Mouse (Mus musculus) kidney, embryonic 15.5 days (tissue): Measurements from ENCODE around the gene Gm43738. TPM values are rescaled to one million over a fixed set of nuclear protein-coding genes. Genes with fewer than 3 reads are reported as not detected.
"Not testable (repeated sequence)": the region's sequence is repeated elsewhere in the genome, so short reads cannot be mapped to it uniquely, and the experiment has no call there.

ENCODE experiments used
- ATAC-seq: fragments of 200-750 bp; cut with Nextera tagmentation; replicated peaks from 2 replicates; pipeline ENCODE4 v1.8.0; 2017; ENCODE audit warnings: moderate TSS enrichment; ENCODE audit not compliant: low FRiP score
- H3K27ac ChIP-seq: fragments of 300-500 bp; sonication (generic); 2 replicates; pipeline ENCODE4 v1.5.1; 2015; ENCODE audit warnings: mild to moderate bottlenecking, inconsistent platforms
- H3K27me3 ChIP-seq: fragments of 300-500 bp; sonication (generic); 2 replicates; pipeline ENCODE4 v1.6.1; 2015; ENCODE audit warnings: inconsistent platforms
- H3K36me3 ChIP-seq: fragments of 300-500 bp; sonication (generic); 2 replicates; pipeline ENCODE4 v1.6.1; 2015; ENCODE audit warnings: inconsistent platforms
- H3K4me1 ChIP-seq: fragments of 300-500 bp; sonication (generic); 2 replicates; pipeline ENCODE4 v1.6.1; 2015; ENCODE audit warnings: inconsistent platforms
- H3K4me2 ChIP-seq: fragments of 300-500 bp; sonication (generic); 2 replicates; pipeline ENCODE4 v1.6.1; 2015; ENCODE audit warnings: moderate library complexity, mild to moderate bottlenecking, inconsistent platforms
- H3K4me3 ChIP-seq: fragments of 300-500 bp; sonication (generic); replicated peaks from 2 replicates; pipeline ENCODE4 v1.5.1; 2015; ENCODE audit warnings: mild to moderate bottlenecking, inconsistent platforms
- H3K9ac ChIP-seq: fragments of 300-500 bp; sonication (generic); 2 replicates; pipeline ENCODE4 v1.6.1; 2015; ENCODE audit warnings: mild to moderate bottlenecking, inconsistent platforms
- H3K9me3 ChIP-seq: fragments of 300-500 bp; sonication (generic); replicated peaks from 2 replicates; pipeline ENCODE4 v1.6.1; 2016; ENCODE audit warnings: inconsistent platforms
- WGBS: fragments of 180-500 bp; shearing (Covaris S2); methylation state at CpG from one replicate; pipeline ENCODE4 v1.1.7; 2015; ENCODE audit warnings: mixed read lengths; 5-methylcytosine and 5-hydroxymethylcytosine counted together
- polyA plus RNA-seq: library from polyadenylated mRNA; unstranded; fragments of >200 nt; fragmentation: Nextera tagmentation; extraction: Ambion mirVana; gene quantifications from 2 replicates; pipeline ENCODE4 v1.2.1, GENCODE M21; 2015

Gene Gm43738
- polyA plus RNA-seq, 1 experiment from 2014 or later = not detected

DNA sequence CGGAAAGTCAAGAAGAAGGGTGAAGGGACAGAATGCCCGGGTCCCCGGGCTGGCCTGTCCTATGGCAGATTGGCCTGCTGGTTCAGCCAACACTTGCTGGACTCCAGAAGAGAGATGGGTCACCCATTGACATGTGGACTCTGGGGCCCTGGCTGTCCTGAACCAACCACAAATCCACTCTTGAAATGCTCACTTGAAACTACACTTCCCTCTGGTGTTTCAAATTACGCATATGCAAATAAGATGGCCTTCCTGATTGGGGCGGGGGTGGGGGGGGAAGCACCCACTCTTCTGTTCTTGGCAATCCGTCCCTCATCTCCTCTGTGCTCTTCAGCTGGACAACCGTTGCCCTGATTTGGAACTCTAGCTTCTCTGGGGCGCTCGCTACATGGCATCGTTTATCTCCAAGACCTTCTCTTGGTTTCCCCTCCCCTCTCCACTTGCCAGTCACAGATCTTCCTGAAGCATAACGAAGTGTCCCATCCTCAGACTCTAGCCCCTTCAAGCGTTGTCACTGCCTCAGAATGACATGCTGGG is 16.2 kb downstream of the Gm43738 start:
- ATAC-seq = no peak
- Histone ChIP-seq H3K9me3 (no peaks in the 10 kb centered on the region), H3K4me1 (peaks cover 28% of the 10 kb centered on the region), H3K36me3 (peaks cover 33% of the 10 kb centered on the region), H3K27me3 (no peaks in the 10 kb centered on the region), H3K4me2 (no peak overlapping the region), H3K27ac (no peak overlapping the region), H3K9ac (no peak overlapping the region), H3K4me3 (no peak overlapping the region)
- WGBS = 83% methylated on average over 12 of the region's 12 CpGs

DNA sequence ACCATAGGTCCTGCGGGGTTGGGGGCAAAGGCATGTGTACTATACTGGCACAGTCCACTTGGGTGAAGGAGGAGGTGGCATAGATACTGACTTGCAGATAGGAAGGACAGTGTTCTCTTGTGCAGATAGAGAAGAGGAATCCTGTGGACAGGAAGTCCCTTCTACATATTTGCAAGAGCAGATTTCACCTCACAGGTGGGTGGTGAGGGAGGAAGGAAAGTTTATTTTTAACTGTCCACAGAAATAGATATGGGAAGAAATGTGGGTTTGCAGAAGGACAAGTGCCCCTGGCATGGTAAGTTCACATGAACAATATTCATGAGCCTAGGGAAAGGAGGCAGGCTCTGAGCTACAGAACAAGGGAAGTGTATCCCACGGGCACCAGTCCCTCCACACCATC is 16.8 kb downstream of the Gm43738 start:
- no peak overlapping the region for H3K4me2 ChIP-seq
- H3K36me3 ChIP-seq = peaks cover 39% of the 10 kb centered on the region
- no peak for ATAC-seq
- 73% methylated on average over 2 of the region's 2 CpGs for WGBS
- H3K9ac ChIP-seq = no peak overlapping the region
- H3K4me1 ChIP-seq = peaks cover 22% of the 10 kb centered on the region
- no peaks in the 10 kb centered on the region for H3K9me3 ChIP-seq
- no peak overlapping the region for H3K4me3 ChIP-seq
- H3K27ac ChIP-seq = no peak overlapping the region
- no peaks in the 10 kb centered on the region for H3K27me3 ChIP-seq

GRCm38 (mm10) chr3:89082287-89082686 is 18.6 kb downstream of the Gm43738 start:
- ATAC-seq, H3K27ac ChIP-seq, H3K27me3 ChIP-seq, H3K9ac ChIP-seq, H3K4me2 ChIP-seq, H3K9me3 ChIP-seq, H3K4me1 ChIP-seq, H3K4me3 ChIP-seq: not testable (repeated sequence)
- peaks cover 56% of the 10 kb centered on the region for H3K36me3 ChIP-seq

GRCm38 (mm10) chr3:89077383-89077782 is 23.5 kb downstream of the Gm43738 start:
- WGBS = 87% methylated on average over 9 of the region's 9 CpGs
- Histone ChIP-seq H3K4me1 (no peaks in the 10 kb centered on the region), H3K9me3 (no peaks in the 10 kb centered on the region), H3K27me3 (no peaks in the 10 kb centered on the region), H3K4me2 (no peak overlapping the region), H3K4me3 (no peak overlapping the region), H3K27ac (peak overlapping the region; percentile 22; the same call in 1 of the 2 replicates), H3K9ac (no peak overlapping the region), H3K36me3 (peaks cover 87% of the 10 kb centered on the region)
- ATAC-seq = no peak

DNA sequence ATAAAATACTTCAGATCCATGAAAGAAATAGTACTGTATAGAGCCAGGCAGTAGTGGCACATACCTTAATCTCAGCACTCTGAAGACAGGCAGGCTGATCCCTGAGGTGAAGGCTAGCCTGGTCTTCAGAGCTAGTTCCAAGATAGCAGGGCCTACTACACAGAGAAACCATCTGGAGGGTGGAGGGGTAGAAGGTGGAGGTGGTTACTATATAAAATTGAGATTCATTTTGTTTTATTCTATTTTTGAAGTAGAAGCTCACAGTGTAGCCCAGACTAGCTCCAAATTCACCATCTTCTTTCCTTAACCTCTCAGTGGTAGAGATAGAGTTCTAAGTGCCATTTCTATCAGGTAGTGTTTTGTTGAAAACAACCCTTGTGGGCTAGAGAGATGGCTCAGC is 33.6 kb downstream of the Gm43738 start:
- no peaks in the 10 kb centered on the region for H3K4me1 ChIP-seq

DNA sequence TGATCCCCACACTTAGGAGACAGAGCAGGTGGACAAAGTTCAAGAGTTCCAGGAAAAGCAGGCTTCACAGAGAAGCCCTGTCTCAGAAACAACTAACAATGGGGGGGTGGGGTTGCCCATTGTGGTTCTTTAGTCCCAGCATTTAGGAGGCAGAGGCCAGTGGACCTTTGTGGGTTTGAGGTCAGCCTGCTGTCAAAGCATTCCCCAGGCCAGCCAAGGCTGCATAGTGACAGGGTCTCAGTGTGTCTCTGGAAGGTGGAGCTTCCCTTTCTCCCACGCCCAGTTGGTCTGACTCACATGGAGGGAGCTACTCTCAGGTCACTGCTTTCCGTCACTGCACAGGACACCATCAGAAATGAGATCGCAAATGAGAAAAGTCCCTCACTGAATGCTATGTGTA is 39.2 kb downstream of the Gm43738 start:
- Histone ChIP-seq H3K9ac (no peak overlapping the region), H3K36me3 (peaks cover 97% of the 10 kb centered on the region), H3K27ac (no peak overlapping the region), H3K9me3 (no peaks in the 10 kb centered on the region), H3K4me2 (no peak overlapping the region), H3K4me1 (no peaks in the 10 kb centered on the region), H3K27me3 (no peaks in the 10 kb centered on the region), H3K4me3 (no peak overlapping the region)
- ATAC-seq = no peak
- WGBS = 75% methylated on average over 3 of the region's 3 CpGs

More for the DNA sequence above, 33.6 kb downstream of the Gm43738 start:
- Histone ChIP-seq H3K4me3 (no peak overlapping the region), H3K27ac (no peak overlapping the region), H3K4me2 (no peak overlapping the region), H3K36me3 (peaks cover 97% of the 10 kb centered on the region), H3K27me3 (no peaks in the 10 kb centered on the region), H3K9me3 (no peaks in the 10 kb centered on the region), H3K9ac (no peak overlapping the region)
- no peak for ATAC-seq

GRCm38 (mm10) chr3:89058783-89059182 is 42.1 kb downstream of the Gm43738 start:
- no peak for ATAC-seq
- Histone ChIP-seq H3K4me1 (no peaks in the 10 kb centered on the region), H3K27me3 (no peaks in the 10 kb centered on the region), H3K4me3 (no peak overlapping the region), H3K36me3 (peaks cover 99% of the 10 kb centered on the region), H3K27ac (no peak overlapping the region), H3K9me3 (no peaks in the 10 kb centered on the region), H3K4me2 (no peak overlapping the region), H3K9ac (no peak overlapping the region)
- 86% methylated on average over 3 of the region's 3 CpGs for WGBS

- no peaks in the 10 kb centered on the region for H3K9me3 ChIP-seq
- no peak overlapping the region for H3K27ac ChIP-seq
- peaks cover 98% of the 10 kb centered on the region for H3K36me3 ChIP-seq
- no peaks in the 10 kb centered on the region for H3K27me3 ChIP-seq
- no peak overlapping the region for H3K4me2 ChIP-seq
- ATAC-seq = no peak
- H3K4me1 ChIP-seq = no peaks in the 10 kb centered on the region
- no peak overlapping the region for H3K4me3 ChIP-seq
- H3K9ac ChIP-seq = no peak overlapping the region
- WGBS = 92% methylated on average over 9 of the region's 9 CpGs
Measured at GRCm38 (mm10) chr3:89058361-89058760, 42.5 kb downstream of the Gm43738 start.

- Histone ChIP-seq H3K4me1 (no peaks in the 10 kb centered on the region), H3K27ac (no peak overlapping the region), H3K9ac (no peak overlapping the region), H3K27me3 (no peaks in the 10 kb centered on the region), H3K36me3 (peaks cover 90% of the 10 kb centered on the region), H3K9me3 (no peaks in the 10 kb centered on the region), H3K4me3 (no peak overlapping the region), H3K4me2 (no peak overlapping the region)
- ATAC-seq = no peak
- 97% methylated on average over 4 of the region's 4 CpGs for WGBS
Measured at GRCm38 (mm10) chr3:89043359-89043758, 57.5 kb downstream of the Gm43738 start.

Other genes with a start within 250 kb of the Gm43738 start
- 51.5 and 59.1 TPM in 2 replicates for gene Msto1, start 187.1 kb downstream of the Gm43738 start, polyA plus RNA-seq
- 19.4 and 22.3 TPM in 2 replicates for gene Ash1l, start 150.5 kb downstream of the Gm43738 start, polyA plus RNA-seq
- gene Dap3, start 149.9 kb downstream of the Gm43738 start, polyA plus RNA-seq = 160 and 164 TPM in 2 replicates
- 19.3 and 19.7 TPM in 2 replicates for gene Rusc1, start 7.8 kb downstream of the Gm43738 start, polyA plus RNA-seq
- 188 and 215 TPM in 2 replicates for gene Fdps, start 860 bp upstream of the Gm43738 start, polyA plus RNA-seq
- gene Pklr, start 35.0 kb upstream of the Gm43738 start, polyA plus RNA-seq = 2.3 and 5.5 TPM in 2 replicates
- 1.6 and 3.1 TPM in 2 replicates for gene Hcn3, start 59.1 kb upstream of the Gm43738 start, polyA plus RNA-seq
- gene Clk2, start 63.7 kb upstream of the Gm43738 start, polyA plus RNA-seq = 28.4 and 32.0 TPM in 2 replicates
- 122 and 133 TPM in 2 replicates for gene Scamp3, start 76.4 kb upstream of the Gm43738 start, polyA plus RNA-seq
- 37.1 and 50.4 TPM in 2 replicates for gene Fam189b, start 82.0 kb upstream of the Gm43738 start, polyA plus RNA-seq
- gene Gba, start 101.8 kb upstream of the Gm43738 start, polyA plus RNA-seq = 41.4 and 44.0 TPM in 2 replicates
- 14.9 and 20.5 TPM in 2 replicates for gene Thbs3, start 114.1 kb upstream of the Gm43738 start, polyA plus RNA-seq
- gene Mtx1, start 126.0 kb upstream of the Gm43738 start, polyA plus RNA-seq = 211 and 219 TPM in 2 replicates
- 12.0 and 12.3 TPM in 2 replicates for gene Muc1, start 128.0 kb upstream of the Gm43738 start, polyA plus RNA-seq
- 309 and 321 TPM in 2 replicates for gene Krtcap2, start 144.9 kb upstream of the Gm43738 start, polyA plus RNA-seq
- gene Trim46, start 145.2 kb upstream of the Gm43738 start, polyA plus RNA-seq = 3.4 and 5.2 TPM in 2 replicates
- 149 and 153 TPM in 2 replicates for gene Dpm3, start 158.3 kb upstream of the Gm43738 start, polyA plus RNA-seq
- gene Slc50a1, start 169.5 kb upstream of the Gm43738 start, polyA plus RNA-seq = 58.0 and 59.9 TPM in 2 replicates
- 66.0 and 66.6 TPM in 2 replicates for gene Efna1, start 180.0 kb upstream of the Gm43738 start, polyA plus RNA-seq
- gene Efna3, start 221.9 kb upstream of the Gm43738 start, polyA plus RNA-seq = 9.3 and 11.9 TPM in 2 replicates
- gene Efna4, start 236.9 kb upstream of the Gm43738 start, polyA plus RNA-seq = 29.8 and 31.5 TPM in 2 replicates
- gene Adam15, start 248.9 kb upstream of the Gm43738 start, polyA plus RNA-seq = 73.4 and 84.3 TPM in 2 replicates